Mouse (Mus musculus) mouse embryonic stem cell (cell line): ENCODE measurements around the gene Col5a2.
"Not testable (repeated sequence)": the region's sequence is repeated elsewhere in the genome, so short reads cannot be mapped to it uniquely, and the experiment has no call there.

Experiments
- in situ Hi-C, 2 experiments: fragments of 300-500 bp; cut with MboI; formaldehyde crosslinking; loops; 1 replicate in 1 of 2; 3 replicates in 1 of 2; pipeline ENCODE4 v1.14.3; 2019 to 2020; ENCODE audit warnings: low sequenced_read_pairs in 2 of 2, low pct_unique_long_range_greater_than_20kb in 1 of 2, mixed read lengths in 1 of 2; ENCODE audit not compliant: unreplicated experiment in 1 of 2

Gene Col5a2

DNA sequence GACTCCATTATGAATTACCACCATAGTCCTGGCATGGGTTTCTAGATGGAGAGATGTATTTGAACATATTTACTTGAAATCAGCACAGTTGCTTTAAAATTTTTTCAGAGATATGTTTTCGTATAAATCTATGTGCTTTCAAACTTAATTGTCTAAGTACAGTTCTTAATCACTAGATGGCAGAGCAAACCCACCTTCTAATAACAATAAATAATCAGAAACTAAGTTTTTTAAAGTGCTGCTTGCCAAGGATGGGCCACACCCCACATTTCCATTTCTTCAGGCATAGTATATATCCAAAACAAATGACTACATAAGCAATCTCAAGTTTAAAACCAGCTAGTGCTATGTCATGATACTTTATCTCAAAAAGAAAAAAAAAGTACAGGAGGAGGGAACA, 54.2 kb downstream of the Col5a2 start:
- in situ Hi-C loops: no loop called here

DNA sequence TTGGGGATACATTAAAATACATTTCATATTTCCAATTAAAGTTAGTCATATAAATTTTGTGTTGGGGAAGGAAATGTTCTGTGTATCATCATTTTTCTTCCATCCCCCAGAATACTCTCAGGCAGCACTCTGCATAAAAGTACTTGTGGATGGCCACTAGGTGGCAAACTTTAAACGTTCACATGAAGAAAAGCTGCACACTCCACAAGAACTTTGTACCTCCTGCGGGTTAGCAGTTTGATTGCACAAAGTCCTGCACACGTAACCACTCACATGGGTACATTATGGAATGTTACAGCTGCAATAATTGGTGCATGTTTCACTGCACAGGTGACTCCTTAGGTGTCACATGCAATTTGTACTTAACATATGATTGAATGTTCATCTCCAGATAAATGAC, 71.2 kb downstream of the Col5a2 start:
- in situ Hi-C loops: no loop called here

DNA sequence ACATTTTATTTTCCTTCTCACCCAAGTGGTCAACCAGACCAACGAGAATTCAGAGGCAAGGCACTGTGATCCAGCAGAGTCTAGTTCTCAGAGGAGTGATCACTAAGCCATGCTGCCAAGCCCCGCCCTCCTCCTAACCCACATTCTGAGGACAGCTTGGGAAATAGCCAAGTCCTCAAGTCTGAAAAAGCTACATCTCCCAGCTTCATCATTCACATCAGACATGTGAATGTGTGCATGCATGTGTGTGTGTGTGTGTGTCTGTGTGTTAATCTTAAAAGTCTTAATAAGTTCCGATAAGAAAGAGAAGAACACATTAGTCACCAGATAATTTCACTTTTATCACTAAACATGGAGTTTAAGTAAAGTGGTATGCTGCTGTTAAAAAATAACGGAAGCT, 72.6 kb downstream of the Col5a2 start:
- in situ Hi-C loops: no loop called here

DNA sequence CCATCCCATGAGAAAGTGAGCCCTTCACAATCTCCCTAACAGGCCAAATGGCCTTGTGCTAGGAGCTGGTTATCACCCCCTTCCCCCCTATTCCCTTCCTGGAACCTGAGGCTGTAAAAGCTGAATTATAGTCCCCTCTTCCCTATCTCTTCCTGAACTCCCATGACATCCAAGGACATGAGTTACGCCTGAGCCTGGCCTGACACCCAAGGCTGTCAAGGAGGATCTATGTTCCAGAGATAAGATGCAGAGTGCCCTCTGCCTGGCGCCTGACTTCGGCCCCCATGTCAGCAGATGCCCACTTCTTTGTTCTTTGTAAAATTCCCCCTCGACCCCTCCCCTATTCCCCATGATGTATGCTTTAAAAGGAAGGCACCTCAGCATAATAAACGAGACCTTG, 73.9 kb downstream of the Col5a2 start:
- in situ Hi-C loops: not testable (repeated sequence)

DNA sequence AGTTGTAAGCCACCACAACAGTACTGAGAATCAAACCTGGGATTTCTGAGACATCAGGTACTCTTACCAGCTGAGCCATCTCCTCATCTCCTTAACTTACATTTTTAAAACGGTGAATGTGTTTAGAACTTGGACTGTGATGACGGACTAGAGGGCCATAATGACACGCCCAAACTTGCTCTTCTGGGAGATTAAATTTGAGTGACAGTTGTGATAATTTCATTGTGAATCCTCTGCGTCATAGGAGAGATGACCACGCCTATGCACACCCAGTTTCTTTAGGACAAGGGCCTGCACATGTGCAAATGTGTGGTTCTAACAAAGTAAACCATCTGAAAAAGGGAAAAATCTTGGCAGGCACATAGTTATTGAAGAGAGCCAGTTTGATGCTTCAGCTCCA, 79.2 kb downstream of the Col5a2 start:
- in situ Hi-C loops: no loop called here

DNA sequence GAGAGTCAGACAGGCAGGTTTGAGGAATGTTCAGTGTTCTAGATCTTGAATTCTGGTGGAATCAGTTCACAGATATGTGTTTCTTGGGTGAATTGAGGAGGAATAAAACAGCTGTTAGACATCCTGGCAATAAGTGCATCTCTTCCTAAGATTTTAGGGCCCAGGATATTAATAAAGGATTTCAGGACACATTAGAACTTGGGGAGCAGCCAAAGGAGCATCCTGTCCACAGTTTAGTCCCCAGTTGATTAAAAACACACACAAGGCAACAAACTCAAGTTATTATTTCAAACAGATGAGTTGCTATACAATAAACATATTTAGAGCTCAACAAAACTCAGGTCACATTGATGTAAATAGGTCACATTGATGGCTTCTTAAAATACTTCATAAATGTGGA, 82.5 kb downstream of the Col5a2 start:
- in situ Hi-C loops: no loop called here

DNA sequence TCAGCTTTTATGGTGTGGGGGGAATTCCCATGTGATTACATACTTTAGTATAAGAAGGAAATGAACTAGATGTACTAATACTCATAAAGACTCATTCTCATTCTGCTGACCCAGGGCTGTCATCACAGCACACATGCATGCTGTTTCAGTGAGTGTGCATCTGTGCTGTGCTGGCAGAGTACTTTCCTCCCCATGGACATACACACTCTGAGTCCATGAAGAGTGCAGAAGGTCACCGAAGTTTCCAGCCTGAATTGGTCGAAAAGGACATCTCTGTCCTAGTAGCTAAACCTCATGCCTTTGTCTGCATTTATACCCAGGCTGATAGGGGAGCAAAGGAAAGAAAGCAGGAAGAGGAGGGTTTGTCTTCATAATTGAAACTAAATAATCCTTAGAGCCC, 83.2 kb downstream of the Col5a2 start:
- in situ Hi-C loops: no loop called here

DNA sequence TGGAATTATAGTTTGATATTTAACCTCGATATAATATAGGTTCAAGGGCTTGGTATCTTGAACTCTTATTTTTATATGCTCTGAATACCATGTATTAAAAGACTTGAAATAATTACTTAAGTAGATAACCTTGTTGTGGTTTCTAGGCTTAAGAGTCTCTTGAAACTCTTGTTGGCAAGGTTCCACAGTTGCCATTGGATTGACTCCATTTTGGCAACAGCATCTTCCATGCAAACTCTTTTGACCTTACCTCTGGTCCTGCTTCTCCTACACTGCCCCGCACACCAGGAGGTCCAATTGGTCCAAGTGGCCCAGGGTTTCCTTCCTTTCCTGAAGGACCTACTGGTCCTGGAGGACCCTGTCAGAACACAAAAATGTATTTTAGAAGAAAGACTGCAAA, 121.2 kb downstream of the Col5a2 start:
- in situ Hi-C loops: no loop called here

DNA sequence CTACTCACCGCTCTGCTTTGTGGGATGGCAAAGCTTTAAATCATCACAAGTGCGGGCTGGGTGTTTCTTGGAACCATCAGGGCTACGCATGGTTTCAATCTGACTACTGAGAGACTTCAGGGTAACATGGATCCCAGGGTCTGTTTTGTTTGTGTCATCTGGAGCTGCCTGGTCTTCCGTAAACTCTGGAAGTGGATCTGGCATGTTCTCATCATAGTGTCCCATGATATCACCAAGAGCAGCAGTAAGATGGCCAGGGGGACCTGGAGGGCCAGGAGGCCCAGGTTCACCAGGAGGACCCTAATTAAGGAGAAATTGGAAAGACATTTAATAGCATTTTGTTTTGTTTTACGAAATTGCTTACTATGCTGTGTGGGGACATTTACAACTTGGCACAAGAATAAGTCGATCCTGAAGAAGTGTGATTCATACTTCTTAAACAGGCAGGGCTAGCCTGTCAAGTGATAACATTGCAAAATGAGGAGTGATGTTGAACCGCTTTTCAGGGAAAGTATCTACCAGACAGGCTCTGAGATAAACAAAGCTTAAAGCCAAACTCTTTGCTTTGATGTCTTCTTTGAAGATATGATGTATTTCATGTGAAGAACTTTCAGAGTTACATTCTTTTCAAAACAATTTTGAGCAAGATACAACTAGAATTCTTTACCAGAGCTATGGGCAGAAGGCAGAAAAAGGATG, 122.9 kb downstream of the Col5a2 start:
- in situ Hi-C loops: no loop called here

DNA sequence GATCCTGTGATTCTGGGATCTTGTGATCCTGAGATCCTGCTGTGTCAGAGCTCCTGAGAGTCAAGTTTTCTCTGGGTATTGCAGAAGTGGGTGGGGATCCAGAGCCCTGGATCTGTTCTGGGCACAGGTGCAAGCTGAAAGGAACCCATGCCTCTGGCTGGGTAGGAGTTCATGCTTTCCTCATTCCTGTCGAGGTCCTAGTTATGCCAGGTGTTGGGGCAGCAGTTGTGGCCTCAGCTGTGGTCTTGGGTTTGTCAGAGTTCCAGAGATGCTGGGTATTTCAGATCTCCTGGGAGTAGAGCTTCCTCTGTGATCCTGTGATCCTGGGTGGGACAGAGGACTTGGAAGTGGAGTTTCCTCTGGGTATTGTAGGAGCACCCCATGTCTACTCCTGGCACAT, 137.7 kb downstream of the Col5a2 start:
- in situ Hi-C loops: no loop called here

DNA sequence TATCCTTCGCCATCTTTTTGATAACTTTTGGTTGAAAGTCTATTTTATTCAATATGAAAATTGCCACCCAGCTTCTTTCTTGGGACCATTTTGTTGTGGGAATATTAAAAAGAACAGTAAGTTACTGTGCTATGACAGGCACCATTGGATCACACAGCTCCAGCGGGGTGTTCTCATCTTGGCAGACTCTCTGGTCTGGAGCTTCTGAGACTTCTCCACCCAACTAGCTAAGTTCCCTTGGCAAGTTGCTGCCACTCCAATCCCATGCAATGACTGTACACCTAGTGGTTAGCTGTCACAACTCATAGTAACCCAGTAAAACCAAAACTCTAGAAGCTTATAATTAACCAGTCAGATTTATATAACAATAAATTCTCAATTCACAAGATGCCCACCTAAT, 139.8 kb downstream of the Col5a2 start:
- in situ Hi-C loops: no loop called here

DNA sequence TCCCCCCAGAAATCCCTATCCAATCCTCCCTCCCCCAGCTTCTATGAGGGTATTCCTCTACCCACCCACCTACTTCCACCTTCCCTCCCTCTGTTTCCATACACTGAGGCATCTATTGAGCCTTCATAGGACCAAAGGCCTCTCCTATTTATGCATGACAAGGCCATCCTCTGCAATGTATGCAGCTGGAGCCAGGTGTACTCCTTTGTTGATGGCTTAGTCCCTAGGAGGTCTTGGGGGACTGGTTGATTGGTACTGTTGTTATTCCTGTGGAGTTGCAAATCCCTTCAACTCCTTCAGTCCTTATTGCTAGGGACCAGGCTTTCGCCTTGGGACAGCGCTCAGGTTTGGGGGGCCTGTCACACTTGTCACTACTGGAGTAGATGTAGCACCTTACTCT, 143.4 kb downstream of the Col5a2 start:
- in situ Hi-C loops: no loop called here

DNA sequence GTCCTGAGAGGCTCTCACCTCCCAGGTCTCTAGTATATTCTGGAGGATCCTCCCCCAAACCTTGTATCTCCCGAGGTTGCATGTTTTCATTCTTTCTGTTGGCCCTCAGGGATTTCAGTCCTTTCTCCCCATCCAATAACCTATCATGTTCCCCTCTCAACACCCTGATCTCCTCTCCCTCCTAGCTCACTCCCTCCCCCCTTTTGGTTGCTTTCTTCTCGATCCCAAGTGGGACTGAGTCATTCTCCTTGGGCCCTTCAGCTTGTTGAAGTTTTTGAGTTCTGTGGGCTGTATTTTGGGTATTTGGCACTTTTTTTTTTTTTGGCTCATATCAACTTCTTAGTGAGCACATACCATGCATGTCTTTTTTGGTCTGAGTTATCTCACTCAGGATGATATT, 143.9 kb downstream of the Col5a2 start:
- in situ Hi-C loops: no loop called here

DNA sequence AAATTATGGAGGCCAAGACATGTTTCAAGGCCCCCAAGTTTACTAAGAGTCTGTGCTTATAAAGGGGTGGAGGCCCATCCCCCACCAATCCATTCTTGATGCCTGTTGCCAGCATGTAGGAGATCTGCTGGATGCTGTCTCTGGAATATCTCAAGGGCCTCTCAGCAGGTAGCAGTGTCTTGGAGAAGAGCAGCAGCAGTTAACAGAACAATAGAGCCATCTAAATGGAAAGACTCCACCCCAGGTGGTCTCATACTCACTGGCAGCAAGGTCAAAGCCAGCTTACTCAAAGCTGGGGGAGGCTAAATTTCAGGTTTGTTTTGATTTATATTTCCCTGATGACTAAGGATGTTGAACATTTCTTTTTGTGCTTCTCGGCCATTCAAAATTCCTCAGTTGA, 145.1 kb downstream of the Col5a2 start:
- in situ Hi-C loops: no loop called here

DNA sequence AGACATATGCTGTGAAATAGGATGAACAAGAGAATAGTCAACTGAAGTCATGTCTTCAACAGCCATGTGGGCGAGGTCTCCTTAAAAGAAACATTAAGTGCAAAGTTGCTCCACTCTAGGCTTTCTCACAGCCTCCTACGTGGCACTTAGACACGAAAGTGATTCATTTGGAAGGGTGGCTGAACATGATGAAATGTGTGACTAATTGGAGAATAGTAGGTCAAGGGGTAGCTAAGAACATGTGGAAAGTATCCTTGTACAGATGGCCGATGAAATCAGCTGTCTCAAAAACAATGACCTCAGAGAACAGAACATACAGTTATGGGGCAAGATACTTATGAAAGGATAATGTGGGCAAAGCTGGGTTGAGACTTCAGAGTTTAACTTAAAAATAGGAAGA, 147.1 kb downstream of the Col5a2 start:
- in situ Hi-C loops: no loop called here

DNA sequence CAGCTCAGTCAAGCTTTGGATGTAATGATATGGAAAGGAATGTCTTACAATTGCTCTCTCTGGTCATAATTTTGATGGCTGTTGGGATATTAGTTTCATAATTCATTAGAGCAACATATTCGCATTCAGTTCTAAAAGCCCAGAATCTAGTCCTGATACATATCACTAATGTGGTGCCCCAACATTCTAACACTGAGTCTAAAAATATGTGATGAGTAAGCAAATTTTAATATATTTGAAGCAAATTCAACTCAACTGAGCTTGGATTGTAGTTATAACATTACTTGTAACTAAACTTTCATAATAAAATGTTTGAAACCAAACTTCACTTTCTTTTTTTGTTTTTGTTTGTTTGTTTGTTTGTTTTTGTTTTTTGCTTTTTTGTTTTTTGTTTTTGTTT, 173.9 kb downstream of the Col5a2 start:
- in situ Hi-C loops: no loop called here
